Mouse (Mus musculus) left cerebral cortex, adult 2 months (tissue): ENCODE results near the gene Gpr19. TPM values are rescaled to one million over a fixed set of nuclear protein-coding genes. Genes with fewer than 3 reads are reported as not detected.

Experiments
- DNase-seq, 2 experiments: peaks; one replicate each; pipeline ENCODE4 v3.0.0; 2021 to 2022; ENCODE audit warnings: low spot score in 2 of 2, mixed read lengths in 1 of 2; ENCODE audit errors: extremely low spot score in 1 of 2
- H3K27ac ChIP-seq: fragments of 200-600 bp; 2 replicates; pipeline ENCODE4 v1.8.1; 2022
- H3K4me3 ChIP-seq: fragments of 200-600 bp; 2 replicates; pipeline ENCODE4 v1.8.1; 2022
- CTCF ChIP-seq: fragments of 200-600 bp; IDR thresholded peaks from 2 replicates; pipeline ENCODE4 v1.8.1; 2022; ENCODE audit warnings: antibody characterized with exemption, mild to moderate bottlenecking, moderate library complexity
- intact Hi-C: fragments of 180-260 bp; cut with DNase I; formaldehyde crosslinking; loops from one replicate; pipeline ENCODE4 v1.15.1; 2025
- total RNA-seq, 2 experiments: library from RNA; stranded (reverse); gene quantifications; 2 replicates each; pipeline ENCODE4 v1.2.3; 2021

The Gpr19 gene
- total RNA-seq, 2 experiments from 2014 or later = 22.2 to 26.9 TPM

DNA sequence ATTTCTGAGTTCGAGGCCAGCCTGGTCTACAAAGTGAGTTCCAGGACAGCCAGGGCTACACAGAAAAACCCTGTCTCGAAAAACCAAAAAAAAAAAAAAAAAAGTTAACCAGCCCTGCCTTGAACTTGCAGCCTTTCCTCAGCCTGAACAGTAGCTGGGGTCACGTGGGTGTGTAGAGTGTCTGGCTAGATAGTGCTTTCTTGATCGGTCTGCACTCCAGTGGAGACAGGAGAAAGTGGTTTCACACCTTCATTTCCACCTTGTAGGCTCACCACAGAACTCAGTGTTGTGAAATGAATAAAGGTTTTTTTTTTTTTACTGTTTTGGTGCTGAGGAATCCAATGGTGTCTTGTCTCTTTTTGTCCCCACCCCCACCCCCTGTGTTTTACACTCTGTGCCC, 5.0 kb upstream of the Gpr19 start:
- TF ChIP-seq CTCF = no peak
- intact Hi-C loops = no loop called here
- no peak overlapping the region for H3K4me3 ChIP-seq
- H3K27ac ChIP-seq = no peak overlapping the region
- DNase-seq = no peak

DNA sequence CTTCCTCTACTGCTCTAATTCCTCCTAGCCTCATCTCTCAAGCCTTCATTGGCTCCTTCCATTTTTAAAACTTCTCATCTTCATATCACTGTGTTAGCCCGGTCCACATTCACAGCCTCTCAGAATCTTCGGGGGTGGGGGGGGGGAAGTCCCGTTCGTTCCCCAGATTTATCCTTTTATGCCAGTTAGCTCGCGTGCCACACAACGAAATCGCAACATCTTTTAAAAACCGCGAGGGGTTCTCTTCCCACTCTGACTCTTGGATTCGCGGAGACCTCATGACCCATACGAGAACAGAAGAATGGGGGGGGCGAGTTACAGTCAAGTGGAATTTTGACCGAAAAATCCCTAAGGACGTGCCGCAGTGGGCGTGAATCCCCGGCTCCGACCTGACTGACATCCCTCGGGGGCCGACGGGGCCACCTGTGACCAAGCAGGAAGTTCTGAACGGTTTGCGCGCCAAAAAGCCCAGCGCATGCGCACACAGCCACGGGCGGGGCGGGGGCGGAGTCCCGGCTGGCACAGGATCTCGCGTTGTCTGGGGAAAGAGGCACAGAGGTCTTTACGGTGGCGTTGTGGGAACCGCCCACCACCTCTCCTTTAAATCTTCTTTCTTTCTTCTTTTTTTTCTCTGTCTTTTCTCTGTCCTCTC, 809 bp downstream of the Gpr19 start:
- Histone ChIP-seq H3K27ac (peak overlapping the region; percentile 100), H3K4me3 (peak overlapping the region; percentile 49)
- TF ChIP-seq CTCF = no peak
- peak; percentile 93 to 94 for DNase-seq
- intact Hi-C loops = loop anchor here (1.0 kb wide), 1 partner anchor 23 kb away; the partner anchor contains the start of gene Cdkn1b

DNA sequence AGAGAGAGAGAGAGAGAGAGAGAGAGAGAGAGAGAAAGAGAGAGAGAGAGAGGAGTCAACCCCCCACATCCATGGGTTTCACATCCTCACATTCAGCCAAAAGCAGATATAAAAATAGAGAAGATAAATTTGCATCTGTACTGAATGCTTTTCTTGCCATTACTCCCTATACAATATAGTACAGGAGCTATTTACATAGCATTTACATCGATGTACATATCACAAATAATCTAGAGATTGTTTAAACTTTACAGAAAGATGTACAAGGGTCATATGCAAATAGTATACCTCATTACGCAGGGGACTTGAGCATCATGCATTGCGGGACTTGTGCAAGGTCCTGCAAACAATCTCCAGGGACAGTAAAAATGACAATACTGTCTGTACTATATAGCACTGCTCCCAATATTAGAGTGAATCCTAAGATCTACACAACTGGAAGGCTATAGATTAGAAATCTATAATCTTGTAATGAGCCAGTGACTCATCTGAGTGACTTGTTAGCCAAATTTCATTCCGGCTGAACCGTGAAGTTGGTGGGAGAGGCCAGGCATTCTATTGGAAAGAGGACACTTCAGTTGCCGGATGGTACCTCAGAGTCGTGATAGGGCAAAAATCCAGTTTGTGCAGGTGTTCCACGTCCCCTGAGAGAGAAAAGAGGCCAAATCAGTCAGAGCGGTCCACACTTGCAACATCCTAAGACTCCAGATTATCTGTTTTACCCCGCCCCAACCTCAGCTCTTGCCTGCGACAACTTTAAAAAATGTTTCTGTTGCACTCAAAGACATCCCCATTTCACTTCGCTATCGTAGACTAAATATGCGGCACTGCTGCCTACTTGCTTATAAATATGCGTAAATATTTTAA, 1.6 kb downstream of the Gpr19 start:
- Histone ChIP-seq H3K27ac (no peak overlapping the region), H3K4me3 (peak overlapping the region; percentile 49)
- intact Hi-C loops = no loop called here
- no peak for DNase-seq
- no peak for TF ChIP-seq CTCF

DNA sequence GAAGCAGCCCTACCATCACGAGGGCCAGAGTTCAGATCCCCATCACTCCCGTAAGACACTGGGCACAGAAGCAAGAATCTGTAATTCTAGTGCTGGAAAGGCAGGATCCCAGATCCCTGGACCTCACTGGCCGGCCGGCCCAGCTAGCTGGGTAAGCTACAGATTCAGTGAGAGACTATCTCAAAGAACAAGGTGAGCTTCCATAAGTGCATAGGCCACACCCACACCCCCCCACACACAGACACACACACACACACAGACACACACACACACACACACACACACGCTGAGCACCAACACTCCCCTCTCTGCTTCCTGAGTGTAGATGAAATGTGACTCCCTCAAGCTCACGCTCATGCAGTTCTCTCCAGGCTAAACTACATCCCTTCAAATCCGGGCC, 7.9 kb downstream of the Gpr19 start:
- no peak overlapping the region for H3K4me3 ChIP-seq
- intact Hi-C loops = no loop called here
- no peak for TF ChIP-seq CTCF
- DNase-seq = no peak
- no peak overlapping the region for H3K27ac ChIP-seq

DNA sequence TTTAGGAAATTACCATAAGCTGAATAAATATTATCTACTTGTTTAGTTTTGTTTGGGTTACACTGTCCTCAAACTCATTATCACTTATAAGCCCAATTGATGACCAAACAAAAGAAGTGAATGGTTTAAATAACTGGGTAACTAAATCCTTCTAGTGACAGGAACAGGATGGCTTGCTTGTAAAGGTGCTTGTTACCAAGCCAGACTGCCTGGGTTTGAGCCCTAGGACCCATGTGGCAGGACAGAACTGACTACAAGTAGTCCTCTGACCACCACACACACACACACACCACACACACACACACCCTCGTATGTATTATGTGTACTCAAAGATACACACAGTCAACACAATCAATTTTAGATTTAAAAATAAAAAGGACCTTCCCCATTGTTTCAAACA, 8.6 kb downstream of the Gpr19 start:
- Histone ChIP-seq H3K4me3 (no peak overlapping the region), H3K27ac (peak overlapping the region; percentile 96)
- DNase-seq = no peak
- intact Hi-C loops = no loop called here
- TF ChIP-seq CTCF = no peak

DNA sequence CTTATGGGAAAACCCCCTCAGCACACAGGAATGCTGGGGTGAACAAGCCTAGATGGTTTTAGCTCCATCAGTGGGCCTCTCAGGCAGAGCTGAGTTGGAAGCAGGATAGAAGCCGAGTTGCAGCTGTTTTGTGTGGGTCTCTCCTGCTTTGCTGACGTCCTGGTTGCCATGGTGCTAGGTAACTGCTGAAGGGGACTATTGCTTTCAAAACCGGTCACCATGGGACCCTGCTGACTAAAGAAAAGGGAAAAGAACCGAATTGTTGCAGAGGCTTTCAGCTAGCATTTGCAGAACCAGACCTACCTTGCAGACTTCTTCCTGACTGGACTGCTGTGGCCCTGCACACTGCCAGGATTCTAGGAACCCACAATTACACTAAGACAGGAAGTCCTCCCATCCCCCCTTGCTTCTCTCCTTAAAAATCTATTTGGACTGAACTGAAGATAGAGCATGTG, 9.8 kb downstream of the Gpr19 start:
- Histone ChIP-seq H3K27ac (peak overlapping the region; percentile 96), H3K4me3 (no peak overlapping the region; the same call in 1 of the 2 replicates)
- peak; percentile 71 to 72 for DNase-seq
- intact Hi-C loops = no loop called here
- no peak for TF ChIP-seq CTCF

DNA sequence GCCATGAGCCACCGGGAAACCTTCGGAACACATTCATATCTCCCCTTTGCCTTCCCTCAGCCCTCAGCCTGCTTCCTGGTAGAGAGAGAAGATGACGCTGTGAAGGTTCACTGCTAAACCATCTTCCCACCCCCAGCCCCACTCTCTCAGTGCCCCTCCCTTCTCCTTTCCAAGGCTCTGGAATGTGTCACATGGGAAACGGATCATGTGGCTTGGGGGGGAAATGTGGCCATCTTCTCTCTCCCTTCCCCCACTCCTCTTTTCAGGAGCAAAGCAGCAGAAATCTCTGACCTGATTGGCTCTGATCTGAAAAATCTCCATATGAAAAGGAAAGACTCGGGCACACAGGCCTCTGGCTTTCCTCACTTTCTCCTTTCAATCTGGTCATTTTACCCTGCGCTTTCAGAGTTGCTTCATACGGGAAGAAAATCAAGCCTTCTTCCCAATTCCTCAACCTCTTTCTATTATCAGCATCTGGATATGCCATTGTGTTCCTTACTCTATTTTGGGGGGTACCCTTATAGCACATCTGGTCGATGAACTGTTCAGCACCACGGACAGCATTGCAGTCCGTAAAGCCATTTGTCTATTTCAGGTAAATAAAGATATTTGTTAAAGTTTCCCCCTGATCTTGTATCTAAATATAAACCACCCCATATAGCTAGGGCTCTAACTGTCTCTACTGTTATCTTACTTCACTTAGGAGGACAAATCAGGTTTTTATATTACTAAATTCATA, 10.5 kb downstream of the Gpr19 start:
- TF ChIP-seq CTCF = no peak
- peak overlapping the region; percentile 83 for H3K4me3 ChIP-seq
- peak overlapping the region; percentile 96 for H3K27ac ChIP-seq
- intact Hi-C loops = loop anchor here (2.0 kb wide), 1 partner anchor 33 kb away; the partner anchor contains the start of gene Cdkn1b
- DNase-seq = peak; percentile 77 to 84

DNA sequence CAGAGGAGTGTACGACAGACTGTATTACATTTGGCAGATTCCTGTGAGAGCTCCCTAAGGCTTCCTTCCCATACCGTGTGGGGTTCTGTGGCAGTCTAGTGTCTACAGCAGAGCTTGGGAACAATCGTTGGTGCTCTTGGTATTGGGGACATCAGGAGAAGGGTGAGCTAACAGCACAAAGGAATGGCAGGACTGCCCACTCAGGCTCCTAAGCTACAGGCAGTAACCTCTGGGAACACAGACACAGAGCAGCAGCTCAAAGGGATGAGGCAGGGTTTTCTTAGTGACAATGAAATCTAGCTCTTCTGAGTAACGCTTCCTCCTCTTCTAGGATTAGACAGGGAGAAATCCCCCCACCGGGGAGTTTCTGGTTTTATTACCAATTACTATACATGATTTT, 11.4 kb downstream of the Gpr19 start:
- intact Hi-C loops = loop anchor here (2.0 kb wide), 1 partner anchor 34 kb away; the partner anchor contains the start of gene Cdkn1b
- H3K27ac ChIP-seq = peak overlapping the region; percentile 96
- TF ChIP-seq CTCF = no peak
- peak in 1 of 2 experiments; percentile 25 for DNase-seq
- peak overlapping the region; percentile 83 for H3K4me3 ChIP-seq

DNA sequence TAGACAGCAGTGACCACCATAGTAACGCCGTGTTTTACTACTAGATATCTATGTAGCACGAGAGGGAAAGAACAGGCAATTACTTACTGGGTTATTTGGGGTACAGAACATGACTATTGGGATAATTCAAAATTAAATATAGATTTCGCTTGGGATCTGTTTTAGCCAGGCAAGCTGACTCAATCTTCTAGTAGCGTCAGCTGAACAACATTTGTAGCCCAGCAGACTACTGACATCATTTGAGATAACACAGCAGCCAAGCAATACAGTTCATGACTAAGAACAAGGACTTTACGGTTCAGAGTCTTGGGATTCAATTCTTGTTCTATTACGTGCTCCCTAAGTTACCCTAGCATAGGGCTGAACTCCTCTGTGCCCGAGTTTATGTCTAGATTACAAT, 11.9 kb downstream of the Gpr19 start:
- DNase-seq = no peak
- peak overlapping the region; percentile 96 for H3K27ac ChIP-seq
- intact Hi-C loops = loop anchor here (2.0 kb wide), 1 partner anchor 34 kb away; the partner anchor contains the start of gene Cdkn1b
- TF ChIP-seq CTCF = no peak
- peak overlapping the region; percentile 83 for H3K4me3 ChIP-seq

DNA sequence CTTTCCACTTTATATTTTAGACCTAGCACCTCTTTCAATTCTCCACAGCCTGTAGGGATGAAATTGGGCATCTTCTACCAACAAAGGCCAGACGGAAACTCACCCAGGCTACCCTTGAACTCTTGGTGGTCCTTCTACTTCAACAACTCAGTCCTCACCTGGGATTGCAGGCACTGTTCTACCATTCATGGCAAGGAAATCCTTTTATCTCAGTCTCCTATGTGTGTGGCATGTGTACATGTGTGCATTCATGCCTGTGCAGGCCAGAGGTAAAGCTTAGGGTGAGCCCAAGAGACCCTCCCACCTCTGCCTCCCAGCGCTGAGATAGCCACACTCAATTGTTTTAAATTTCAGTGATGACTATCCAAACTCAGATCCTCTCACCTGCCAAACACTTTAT, 12.9 kb downstream of the Gpr19 start:
- DNase-seq = no peak
- intact Hi-C loops = no loop called here
- Histone ChIP-seq H3K27ac (no peak overlapping the region), H3K4me3 (peak overlapping the region; percentile 83)
- no peak for TF ChIP-seq CTCF

DNA sequence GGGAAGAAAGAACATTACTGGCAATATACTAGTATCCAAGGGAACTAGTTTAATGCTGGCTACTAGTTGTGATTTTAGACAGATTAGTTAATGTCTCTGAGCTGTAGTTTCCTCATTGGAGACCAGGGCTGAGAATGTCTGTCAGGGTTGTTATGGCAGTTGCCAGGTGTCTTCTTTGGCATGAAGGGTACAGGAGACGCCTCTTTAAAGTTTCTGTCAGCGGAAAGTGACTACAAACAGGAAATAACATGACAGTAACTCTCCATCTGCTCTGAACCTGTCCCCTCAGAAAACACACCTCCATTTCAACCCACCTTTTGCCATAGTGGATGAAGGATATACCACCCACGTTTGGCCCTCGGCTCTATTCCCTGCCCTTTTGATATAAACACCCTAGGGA, 14.7 kb downstream of the Gpr19 start:
- H3K4me3 ChIP-seq = no peak overlapping the region
- no peak overlapping the region for H3K27ac ChIP-seq
- TF ChIP-seq CTCF = no peak
- intact Hi-C loops = no loop called here
- DNase-seq = no peak
